Mouse (Mus musculus) right cerebral cortex, adult 2 months (tissue): ENCODE measurements around the gene Hgfac.

Experiments
- DNase-seq, 2 experiments: peaks; one replicate each; pipeline ENCODE4 v3.0.0; 2021 to 2022; ENCODE audit warnings: low spot score in 2 of 2

Hgfac gene

GRCm38 (mm10) chr5:35037438-35037837 is 3.9 kb upstream of the Hgfac start:
- DNase-seq: no peak

DNA sequence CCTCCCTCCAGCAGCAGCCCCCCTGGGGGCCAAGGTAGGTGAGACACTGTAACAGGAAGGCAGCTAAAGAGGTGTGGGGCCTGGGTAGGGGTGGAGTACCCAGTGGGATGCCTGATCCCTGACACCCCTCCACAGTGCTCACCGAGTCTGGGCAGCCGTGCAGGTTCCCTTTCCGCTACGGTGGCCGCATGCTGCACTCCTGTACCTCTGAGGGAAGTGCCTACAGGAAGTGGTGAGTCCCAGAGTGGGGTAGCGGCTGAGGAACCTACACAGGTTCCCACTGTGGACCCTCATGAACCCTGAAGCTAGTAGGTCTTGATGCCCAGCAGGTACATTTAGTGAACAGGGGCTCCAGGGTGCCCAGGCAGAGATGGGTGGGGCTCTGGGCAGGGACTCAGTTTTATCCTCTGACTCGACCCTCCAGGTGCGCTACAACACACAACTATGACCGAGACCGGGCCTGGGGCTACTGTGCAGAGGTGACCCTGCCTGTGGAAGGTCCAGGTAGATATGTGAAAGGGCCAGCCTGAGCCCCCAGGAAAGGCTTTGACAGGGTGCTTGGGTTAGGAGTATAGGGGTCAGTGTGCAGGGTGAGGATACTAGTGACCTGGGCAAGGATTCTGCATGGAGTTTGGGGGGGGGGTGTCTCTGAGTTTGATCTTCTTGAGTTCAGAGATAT is 1.3 kb downstream of the Hgfac start:
- DNase-seq: no peak

DNA sequence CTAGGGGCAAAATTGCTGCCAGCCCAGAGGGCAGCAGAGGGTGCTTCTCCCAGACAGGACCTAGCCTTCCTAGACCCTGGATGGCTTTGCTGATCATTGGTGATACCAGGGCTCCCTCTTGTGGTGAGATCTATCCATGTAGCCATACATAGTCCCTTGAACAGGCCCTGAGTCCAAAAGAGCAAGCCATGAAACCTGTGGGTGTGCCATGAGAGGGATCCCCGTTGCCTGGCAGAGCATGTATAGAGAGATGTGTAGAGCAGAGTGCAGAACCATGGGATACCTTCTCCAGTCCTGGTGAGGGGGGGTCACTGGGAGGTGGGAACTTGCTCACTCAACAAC is 1.8 kb downstream of the Hgfac start:
- DNase-seq: peak; percentile 78 to 88

- no peak for DNase-seq
These were observed 9.2 kb downstream of the Hgfac start for GRCm38 (mm10) chr5:35050541-35050940.

- DNase-seq: no peak
These were observed 13.3 kb downstream of the Hgfac start for GRCm38 (mm10) chr5:35054628-35055027.

GRCm38 (mm10) chr5:35055076-35055475 is 13.8 kb downstream of the Hgfac start:
- DNase-seq: no peak

DNA sequence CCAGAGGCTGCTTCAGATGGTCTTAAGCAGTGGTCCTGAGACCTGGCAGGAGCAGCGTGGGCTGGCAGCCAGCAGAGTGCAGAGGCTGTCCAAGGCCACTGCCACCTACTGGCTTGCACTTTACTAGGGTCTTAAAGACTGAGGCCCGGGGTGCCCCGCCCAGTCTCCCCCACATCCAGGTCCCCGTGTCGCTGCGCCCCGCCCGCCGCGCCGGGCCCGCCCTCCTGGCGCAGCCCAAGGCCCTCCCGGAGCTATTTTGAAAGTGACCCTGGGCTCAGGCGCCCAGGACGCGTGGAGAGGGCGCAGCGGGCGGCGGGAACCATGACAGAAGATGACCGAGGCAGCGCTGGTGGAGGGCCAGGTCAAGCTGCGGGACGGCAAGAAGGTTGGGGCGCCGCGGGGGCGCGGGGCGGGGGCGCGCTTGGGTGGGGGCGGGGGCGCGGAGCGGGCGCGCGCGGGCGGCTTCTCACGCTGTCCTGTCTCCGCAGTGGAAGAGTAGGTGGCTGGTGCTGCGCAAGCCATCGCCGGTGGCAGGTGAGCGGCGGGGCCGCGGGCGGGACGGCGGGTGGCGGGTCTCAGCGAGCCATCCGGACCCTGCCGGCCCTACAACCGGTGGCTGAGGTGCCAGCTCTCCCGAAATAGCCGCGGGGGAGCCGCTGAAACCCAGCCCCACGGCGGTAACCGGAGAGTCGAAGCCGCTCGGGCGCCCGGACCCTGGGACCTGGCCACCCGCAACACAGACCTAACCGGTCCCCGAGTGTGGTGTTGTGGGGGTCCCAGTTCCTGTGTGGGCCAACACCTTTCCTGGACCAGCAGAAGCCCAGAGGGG is 15.5 kb downstream of the Hgfac start, which contains the start of gene Dok7:
Gene Dok7 (plus strand): TSS at position 163 of the 829 bp plus-strand sequence.
- peak; percentile 44 to 66 for DNase-seq

DNA sequence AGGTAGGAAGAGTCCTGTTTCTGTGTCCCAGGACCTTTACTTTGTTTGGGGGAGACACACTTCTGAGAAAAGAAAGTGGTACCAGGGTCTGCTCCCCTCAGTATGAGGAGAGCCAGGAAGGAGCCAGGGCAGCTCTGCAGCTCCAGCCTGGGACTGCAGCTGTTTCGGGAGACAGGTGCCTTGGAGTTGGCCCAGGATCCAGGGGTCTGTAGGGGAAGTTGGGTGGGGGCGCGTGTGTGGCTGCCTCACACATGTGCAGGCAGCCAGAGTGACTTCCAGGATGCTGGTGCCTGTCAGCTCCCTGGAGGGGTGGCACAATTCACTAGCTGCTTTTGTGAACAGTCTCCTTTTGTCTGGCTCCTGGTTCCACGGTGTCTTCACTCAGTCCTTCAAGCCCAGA is 16.3 kb downstream of the Hgfac start:
- no peak for DNase-seq

DNA sequence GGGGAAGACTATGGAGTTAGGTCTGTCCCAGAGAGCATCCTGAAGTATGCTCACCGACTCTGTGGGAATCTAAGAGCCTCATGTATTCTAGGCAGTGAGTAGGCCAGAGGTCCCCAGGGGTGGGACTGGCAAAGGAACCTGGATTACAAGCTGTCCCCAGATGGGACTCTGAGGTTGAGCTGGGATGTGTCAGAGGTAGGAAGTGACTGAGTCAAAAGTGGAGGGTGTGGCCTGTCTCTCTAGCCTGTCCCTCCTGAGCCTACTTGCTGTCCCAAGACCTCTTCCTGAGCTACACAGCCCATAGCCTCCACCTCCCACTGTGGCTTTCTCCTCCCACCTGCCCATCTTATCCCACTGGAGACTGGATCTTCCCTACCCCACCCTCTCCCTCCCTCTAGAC is 16.9 kb downstream of the Hgfac start:
- DNase-seq: no peak

DNA sequence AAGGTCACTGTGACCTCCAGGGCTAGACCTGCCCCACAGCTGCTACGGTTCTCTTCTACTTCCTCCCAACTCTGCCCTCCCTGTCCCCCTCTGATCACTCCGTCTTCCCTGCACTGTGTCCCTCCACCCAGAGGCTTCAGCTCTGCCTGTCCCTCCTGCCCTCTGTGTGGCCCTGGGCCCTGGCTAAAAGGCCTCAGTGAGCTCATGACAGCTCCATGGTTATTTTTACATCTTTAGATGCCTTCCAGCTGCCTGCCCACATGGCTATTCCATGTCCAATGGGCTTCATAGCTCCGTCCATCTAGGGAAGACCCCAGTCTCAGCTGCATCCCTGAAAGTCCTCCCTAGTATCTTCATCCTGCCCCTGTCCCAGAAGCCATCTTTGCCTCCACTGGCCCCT is 18.8 kb downstream of the Hgfac start:
- DNase-seq: no peak

GRCm38 (mm10) chr5:35069841-35070240 is 28.5 kb downstream of the Hgfac start:
- no peak for DNase-seq

DNA sequence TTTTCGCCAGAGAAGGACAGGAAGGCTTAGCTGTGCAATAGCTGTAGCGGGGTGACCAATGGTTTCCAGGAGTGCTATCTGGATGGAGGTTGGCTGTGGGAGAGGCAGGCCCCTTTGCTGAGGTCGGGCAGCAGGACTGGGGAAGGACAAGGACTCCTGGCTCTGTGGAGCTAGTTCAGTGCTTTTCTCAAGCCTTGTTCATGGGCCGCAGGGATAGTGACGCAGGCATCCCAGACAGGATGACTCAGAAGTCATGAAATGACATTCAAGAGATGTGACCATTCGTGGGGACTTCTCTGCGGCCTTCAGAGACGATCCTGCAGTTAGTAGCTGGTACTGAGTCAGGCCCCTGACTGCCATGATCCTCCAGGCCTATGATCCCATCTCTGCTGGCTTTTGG is 29.0 kb downstream of the Hgfac start:
- no peak for DNase-seq

DNA sequence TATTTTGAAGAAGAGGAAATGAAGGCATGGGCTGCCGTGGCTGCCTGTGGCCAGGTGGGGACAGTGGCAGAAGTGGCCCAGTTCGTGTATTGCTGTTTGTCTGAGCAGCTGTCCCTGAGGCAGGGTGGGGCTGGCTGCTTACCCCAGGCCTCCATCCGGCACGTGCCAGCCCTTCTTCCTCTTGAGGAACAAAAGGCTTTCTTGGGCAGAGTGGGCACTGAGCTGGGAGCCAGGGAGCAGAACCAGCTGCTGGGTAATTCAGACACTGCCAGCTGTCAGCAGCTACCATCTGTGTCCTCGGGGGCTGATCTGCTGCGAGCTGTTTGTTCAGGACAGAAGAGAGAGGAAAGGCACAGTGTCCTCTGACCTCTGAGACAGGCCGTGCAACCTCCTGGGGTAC is 29.6 kb downstream of the Hgfac start:
- DNase-seq: peak; percentile 20 to 28

- DNase-seq: no peak
These were observed 30.5 kb downstream of the Hgfac start for GRCm38 (mm10) chr5:35071855-35072254.

GRCm38 (mm10) chr5:35073235-35073634 is 31.9 kb downstream of the Hgfac start:
- no peak for DNase-seq

DNA sequence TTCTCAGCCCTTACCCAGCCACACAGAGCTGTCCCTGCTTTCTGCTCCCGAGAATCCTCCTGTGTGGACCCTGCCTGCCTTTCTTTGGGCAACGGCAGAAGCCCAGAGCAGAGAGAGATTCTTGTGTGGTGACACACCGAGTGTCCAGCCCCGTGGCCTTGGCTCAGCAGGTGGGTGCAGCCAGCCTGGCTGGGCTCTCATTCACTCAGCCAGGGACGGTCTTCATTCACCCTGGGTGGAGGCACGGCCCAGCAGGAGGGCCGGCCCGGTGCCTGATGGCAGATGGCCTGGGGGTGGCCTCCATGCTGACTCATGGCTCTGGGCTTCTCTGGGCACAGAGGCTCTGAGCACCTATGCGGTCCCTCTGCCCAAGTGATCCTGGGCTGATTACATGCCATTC is 32.7 kb downstream of the Hgfac start:
- DNase-seq: peak in 1 of 2 experiments; percentile 17

DNA sequence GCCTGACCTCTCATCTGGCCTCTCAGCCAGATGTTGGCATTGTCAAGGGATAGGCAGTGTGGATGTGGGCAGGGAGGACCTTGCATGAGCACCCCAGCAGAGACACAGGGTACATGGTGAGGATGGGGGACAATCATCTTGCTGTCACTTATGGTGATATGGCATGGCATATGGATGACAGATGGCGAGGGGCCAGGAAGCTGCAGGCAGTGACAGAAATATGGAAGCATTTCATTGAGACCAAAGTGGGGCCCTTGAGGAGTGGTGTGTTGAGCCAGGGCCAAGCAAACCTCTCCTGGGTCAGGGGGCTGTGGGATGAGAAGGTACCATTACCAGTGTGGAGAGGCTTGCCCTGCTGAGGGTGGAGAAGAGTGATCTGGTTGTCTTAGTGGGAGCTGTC is 35.1 kb downstream of the Hgfac start:
- no peak for DNase-seq

DNA sequence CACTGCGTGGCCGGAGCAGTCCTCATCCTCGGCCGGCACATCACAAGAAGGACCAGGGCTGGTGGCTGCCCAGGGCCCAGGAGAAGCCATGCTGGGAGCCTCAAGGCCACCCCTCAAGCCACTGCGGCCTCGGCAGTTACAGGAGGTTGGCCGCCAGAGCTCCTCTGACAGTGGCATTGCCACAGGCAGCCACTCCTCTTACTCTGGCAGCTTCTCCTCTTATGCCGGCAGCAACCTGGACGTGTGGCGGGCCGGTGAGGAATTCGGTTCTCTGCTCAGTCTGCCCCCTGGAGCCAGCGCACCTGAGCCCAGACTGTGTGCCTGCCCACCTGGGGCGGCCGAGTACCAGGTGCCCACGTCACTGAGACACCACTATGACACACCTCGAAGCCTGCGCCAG is 37.8 kb downstream of the Hgfac start:
- DNase-seq: no peak

DNA sequence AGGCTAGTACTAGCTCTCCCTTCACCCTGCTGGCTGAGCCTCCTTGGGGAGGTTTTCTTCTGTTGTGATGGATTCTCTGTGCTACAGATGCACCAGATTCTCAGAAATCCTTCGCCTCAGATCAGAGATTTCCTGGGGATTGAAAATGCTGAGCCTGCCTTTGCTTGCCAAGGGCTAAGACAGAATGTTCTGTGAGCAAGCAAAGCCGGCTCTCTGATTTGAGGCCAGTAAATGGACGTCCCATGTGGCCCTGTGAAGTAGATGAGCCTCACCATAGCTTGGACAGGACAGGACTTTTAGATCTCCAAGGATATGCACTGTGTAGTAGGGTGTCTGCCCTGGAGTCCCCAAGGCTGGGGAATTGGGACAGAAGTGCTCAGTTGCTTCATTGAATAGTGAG is 43.6 kb downstream of the Hgfac start:
- DNase-seq: no peak

DNA sequence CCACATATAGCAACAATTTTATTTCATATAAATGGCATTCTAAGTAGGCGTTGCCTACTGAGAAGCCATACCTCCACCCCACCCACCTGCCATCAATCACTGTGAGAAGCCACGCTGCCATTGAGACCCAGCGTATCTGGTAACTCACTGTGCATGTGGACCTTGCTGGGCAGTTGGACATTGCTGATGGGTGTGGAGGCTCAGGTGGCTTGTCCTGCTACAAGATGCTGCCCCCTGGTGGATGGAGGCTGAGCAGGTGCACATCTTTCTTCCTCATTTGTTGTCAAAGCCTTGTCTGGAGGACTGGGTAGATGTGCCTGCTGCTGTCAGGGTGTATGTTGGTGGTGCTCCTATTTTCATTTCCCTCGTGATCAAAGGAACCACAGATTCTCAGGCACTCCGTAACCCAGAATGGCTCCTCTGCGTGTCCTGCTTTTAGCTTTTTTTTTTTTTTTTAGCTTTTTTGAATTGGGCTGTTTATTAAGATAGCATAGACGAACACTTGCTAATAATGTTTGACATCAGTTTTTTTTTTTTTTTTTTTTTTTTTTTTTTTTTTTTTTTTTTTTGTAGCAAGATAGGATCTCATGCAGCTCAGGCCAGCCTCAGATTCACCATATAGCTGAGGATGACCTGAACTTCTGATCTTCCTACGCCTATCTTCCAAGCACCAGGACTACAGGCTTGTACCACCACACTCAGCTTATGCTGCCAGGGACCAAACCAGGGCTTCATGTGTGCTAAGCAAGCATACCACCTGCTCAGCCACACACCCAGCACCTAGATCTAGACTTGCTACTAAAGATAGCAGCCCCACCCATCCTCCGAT is 47.7 kb downstream of the Hgfac start:
- DNase-seq: peak; percentile 66 to 73

GRCm38 (mm10) chr5:35089614-35089963 is 48.3 kb downstream of the Hgfac start:
- no peak for DNase-seq

- DNase-seq: no peak
These were observed 50.3 kb downstream of the Hgfac start for GRCm38 (mm10) chr5:35091636-35092035.
